Mouse (Mus musculus) spleen, adult 2 months (tissue): Measurements from ENCODE around the gene Mical3.

Experiments used
- CTCF ChIP-seq: fragments of 200-500 bp; IDR thresholded peaks from 2 replicates; pipeline ENCODE4 v1.5.1; 2011; ENCODE audit warnings: mild to moderate bottlenecking, inconsistent platforms; ENCODE audit not compliant: insufficient read depth, insufficient read length, insufficient replicate concordance; ENCODE audit errors: extremely low read depth
- POLR2A ChIP-seq: fragments of 200-500 bp; IDR thresholded peaks from 2 replicates; pipeline ENCODE4 v1.6.1; 2011; ENCODE audit warnings: low read depth, low read length, inconsistent platforms

DNA sequence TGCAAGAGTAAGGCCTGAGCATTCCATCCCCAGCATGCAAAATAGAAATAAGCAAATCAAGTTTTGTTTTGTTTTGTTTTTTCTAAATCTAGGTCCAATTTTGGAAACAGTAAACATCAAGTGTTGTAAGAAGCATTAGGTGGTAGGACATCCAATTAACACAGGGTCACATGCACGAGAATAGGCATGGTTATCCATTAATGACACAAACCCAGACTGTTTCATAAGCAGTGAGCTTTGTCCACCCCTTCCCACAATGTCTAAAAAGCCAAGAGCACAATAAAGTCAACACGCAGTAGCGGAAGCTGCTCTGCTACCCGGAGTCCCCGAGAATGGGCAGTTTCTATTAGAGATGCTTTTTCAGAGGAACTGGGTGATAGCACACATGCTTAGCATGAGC, 225.7 kb downstream of the Mical3 start:
- TF ChIP-seq POLR2A (no peak), CTCF (no peak)
